Comparison of ENCODE assay signal across 9 mouse cellular contexts in the genomic region with DNA sequence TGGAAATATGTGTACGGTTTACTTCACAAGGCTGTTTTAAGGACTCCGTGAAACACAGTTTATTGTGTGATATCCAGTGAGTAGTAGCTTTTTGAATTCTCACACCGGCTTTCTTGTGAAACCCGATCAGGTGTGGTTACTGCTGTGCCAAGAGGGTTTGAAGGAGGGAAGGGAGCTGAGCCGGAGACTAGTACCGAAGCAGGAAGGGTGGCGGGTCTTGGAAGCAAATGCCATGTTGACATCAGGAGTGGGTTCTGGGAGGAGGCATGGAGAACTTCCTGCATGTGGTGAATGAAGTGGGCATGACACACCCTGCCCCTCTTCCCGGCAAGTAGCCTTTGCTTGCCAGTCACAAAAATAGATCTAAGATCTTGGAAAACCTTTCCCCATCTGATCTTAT. TPM values are rescaled to one million over a fixed set of nuclear protein-coding genes. Genes with fewer than 3 reads are reported as not detected.
DNase-seq lines count a peak whose midpoint lies in the region; ATAC-seq and TF ChIP-seq lines count a peak whose summit lies in the region.
"Had no signal": no experiment of that assay in that cellular context is flagged by ENCODE, and none has a peak within 500 bp of the region (broad histone marks: within the 10 kb centered on the region; RNA-seq: fewer than 3 reads in every experiment).

No protein-coding gene starts in this region.

- H3K9ac ChIP-seq in heart, embryonic 11.5 days (ENCODE audit: low read depth, low read length), result no peak overlapping the region
- peak overlapping the region; percentile 76 for H3K9ac ChIP-seq in forebrain, embryonic 15.5 days (replicated peaks)
- H3K9ac ChIP-seq in midbrain, embryonic 11.5 days (ENCODE audit: low read length), result peak overlapping the region; percentile 66; the same call in 1 of the 2 replicates

- TF ChIP-seq CTCF in E14TG2a.4 (conservative IDR thresholded peaks at IDR 0.05; ENCODE audit: low read length), result no peak

- ATAC-seq in heart, embryonic 11.5 days (replicated peaks; ENCODE audit: insufficient number of reproducible peaks, low FRiP score, low TSS enrichment), result no peak
- no peak for ATAC-seq in forebrain, embryonic 15.5 days (replicated peaks)
- ATAC-seq in midbrain, embryonic 11.5 days (ENCODE audit: low FRiP score), result no peak

- no peak for DNase-seq in heart, postnatal 10 days
- peak; percentile 80 for DNase-seq in midbrain, embryonic 11.5 days (ENCODE audit: low spot score, missing footprints)
- no peak for DNase-seq in right cerebral cortex, postnatal 14 days
- no peak for DNase-seq in spleen, adult 18-20 months
- DNase-seq in urinary bladder, postnatal 25 days (ENCODE audit: low spot score), result no peak

- peak overlapping the region; percentile 57; the same call in 1 of the 2 replicates for H3K4me3 ChIP-seq in heart, embryonic 11.5 days (ENCODE audit: low read depth, low read length)
- peak overlapping the region; percentile 90 for H3K4me3 ChIP-seq in E14TG2a.4 (replicated peaks; ENCODE audit: low read length)
- H3K4me3 ChIP-seq in forebrain, embryonic 15.5 days, result peak overlapping the region; percentile 81
- H3K4me3 ChIP-seq in midbrain, embryonic 11.5 days (ENCODE audit: low read depth, low read length), result peak overlapping the region; percentile 56; the same call in 1 of the 2 replicates

- intact Hi-C loops in heart, postnatal 10 days (cut with DNase I), result no loop called here

- H3K4me2 ChIP-seq in heart, embryonic 11.5 days, result no peak overlapping the region
- H3K4me2 ChIP-seq in forebrain, embryonic 15.5 days (replicated peaks), result peak overlapping the region; percentile 73
- H3K4me2 ChIP-seq in midbrain, embryonic 11.5 days, result peak overlapping the region; percentile 80

- H3K36me3 ChIP-seq in heart, embryonic 11.5 days (ENCODE audit: control insufficient read depth, insufficient read depth, low read length), result no peaks in the 10 kb centered on the region
- H3K36me3 ChIP-seq in E14TG2a.4 (ENCODE audit: insufficient read depth, low read length), result no peaks in the 10 kb centered on the region
- H3K36me3 ChIP-seq in forebrain, embryonic 15.5 days, result no peaks in the 10 kb centered on the region
- H3K36me3 ChIP-seq in midbrain, embryonic 11.5 days (ENCODE audit: control insufficient read depth, insufficient read depth, low read length), result no peaks in the 10 kb centered on the region

- H3K27me3 ChIP-seq in heart, embryonic 11.5 days (ENCODE audit: control insufficient read depth, insufficient read depth, low read length), result peaks cover 60% of the 10 kb centered on the region
- peaks cover 56% of the 10 kb centered on the region for H3K27me3 ChIP-seq in E14TG2a.4 (ENCODE audit: insufficient read depth, low read length)
- no peaks in the 10 kb centered on the region for H3K27me3 ChIP-seq in forebrain, embryonic 15.5 days
- peaks cover 5% of the 10 kb centered on the region; the same call in 1 of the 2 replicates for H3K27me3 ChIP-seq in midbrain, embryonic 11.5 days (ENCODE audit: control insufficient read depth, insufficient read depth, low read length)

- no peaks in the 10 kb centered on the region for H3K9me3 ChIP-seq in heart, embryonic 11.5 days (replicated peaks; ENCODE audit: control insufficient read depth, low read length)
- no peaks in the 10 kb centered on the region for H3K9me3 ChIP-seq in E14TG2a.4 (ENCODE audit: low read length)
- no peaks in the 10 kb centered on the region for H3K9me3 ChIP-seq in forebrain, embryonic 15.5 days
- no peaks in the 10 kb centered on the region for H3K9me3 ChIP-seq in midbrain, embryonic 11.5 days (ENCODE audit: control insufficient read depth, low read length)
- H3K9me3 ChIP-seq: megakaryocyte, embryonic 14.5 days had no signal

- 46% methylated on average over 8 of the region's 8 CpGs for WGBS in heart, embryonic 11.5 days (ENCODE audit: insufficient replicate concordance)
- WGBS in forebrain, embryonic 15.5 days, result 48% methylated on average over 8 of the region's 8 CpGs
- 57% methylated on average over 8 of the region's 8 CpGs for WGBS in midbrain, embryonic 11.5 days

- no peak overlapping the region for H3K27ac ChIP-seq in heart, embryonic 11.5 days (ENCODE audit: low read depth, low read length)
- H3K27ac ChIP-seq in forebrain, embryonic 15.5 days (replicated peaks), result no peak overlapping the region
- H3K27ac ChIP-seq in midbrain, embryonic 11.5 days (ENCODE audit: low read depth, low read length), result no peak overlapping the region

- no peaks in the 10 kb centered on the region for H3K4me1 ChIP-seq in heart, embryonic 11.5 days (ENCODE audit: control insufficient read depth, insufficient read depth, low read length)
- H3K4me1 ChIP-seq in E14TG2a.4 (replicated peaks; ENCODE audit: low read depth, low read length), result peaks cover 49% of the 10 kb centered on the region
- peaks cover 21% of the 10 kb centered on the region for H3K4me1 ChIP-seq in forebrain, embryonic 15.5 days
- H3K4me1 ChIP-seq in midbrain, embryonic 11.5 days (ENCODE audit: control insufficient read depth, insufficient read depth, low read length), result peaks cover 15% of the 10 kb centered on the region

RNA-seq across cellular contexts. Expression of gene Slc4a8, which starts 1.1 kb away (rescaled TPM):
- polyA plus RNA-seq in heart, embryonic 11.5 days (2014; fragmentation: Nextera tagmentation; extraction: Ambion mirVana), result 1.9 and 2.0 TPM in 2 replicates
- 1 to 10 TPM; 2.6 to 7.8 TPM for total RNA-seq in heart, postnatal 10 days (2021)
- polyA plus RNA-seq in forebrain, embryonic 15.5 days (2015; fragmentation: Nextera tagmentation; extraction: Ambion mirVana), result 20.7 and 22.8 TPM in 2 replicates
- polyA plus RNA-seq in midbrain, embryonic 11.5 days (2014; fragmentation: Nextera tagmentation; extraction: Ambion mirVana), result 7.1 and 9.2 TPM in 2 replicates

RNA-seq across cellular contexts. Expression of gene Galnt6, which starts 33.5 kb away (rescaled TPM):
- polyA plus RNA-seq in heart, embryonic 11.5 days (2014; fragmentation: Nextera tagmentation; extraction: Ambion mirVana), result 0.11 and 0.17 TPM in 2 replicates
- total RNA-seq in heart, postnatal 10 days (2021), result 1 to 10 TPM; 1.7 TPM
- 0.13 and 0.27 TPM in 2 replicates for polyA plus RNA-seq in forebrain, embryonic 15.5 days (2015; fragmentation: Nextera tagmentation; extraction: Ambion mirVana)
- polyA plus RNA-seq in midbrain, embryonic 11.5 days (2014; fragmentation: Nextera tagmentation; extraction: Ambion mirVana), result 0.04 TPM in 1 of 2 replicates, not detected in the other
